Mouse (Mus musculus): Measurements from ENCODE around the gene Mrps36. TPM values are rescaled to one million over a fixed set of nuclear protein-coding genes. Genes with fewer than 3 reads are reported as not detected.

Mrps36 gene
- polyA plus RNA-seq, 1 experiment, result 13.0 TPM

GRCm38 (mm10) chr13:100725194-100725593 is 19.3 kb downstream of the Mrps36 start:
- DNase-seq (ENCODE audit: low read depth in 1 of 2, low spot score in 2 of 2), result no peak
- Histone ChIP-seq H3K27ac (ENCODE audit: insufficient read depth, low read length) (no peak overlapping the region), H3K27me3 (ENCODE audit: control insufficient read depth, insufficient read depth, low read length) (no peaks in the 10 kb centered on the region), H3K4me1 (ENCODE audit: control insufficient read depth, insufficient read depth, insufficient read length) (peaks cover 6% of the 10 kb centered on the region), H3K4me3 (ENCODE audit: extremely low read depth, insufficient read depth, insufficient read length) (no peak overlapping the region), H3K36me3 (ENCODE audit: control insufficient read depth, insufficient read depth, low read length) (peaks cover 11% of the 10 kb centered on the region)
- TF ChIP-seq CTCF (IDR thresholded peaks at IDR 0.05; ENCODE audit: extremely low read depth, insufficient read depth, insufficient read length, insufficient replicate concordance) (no peak), POLR2A (IDR thresholded peaks at IDR 0.05; ENCODE audit: low read depth, low read length) (no peak)
- 74% methylated on average over 10 of the region's 10 CpGs for WGBS

DNA sequence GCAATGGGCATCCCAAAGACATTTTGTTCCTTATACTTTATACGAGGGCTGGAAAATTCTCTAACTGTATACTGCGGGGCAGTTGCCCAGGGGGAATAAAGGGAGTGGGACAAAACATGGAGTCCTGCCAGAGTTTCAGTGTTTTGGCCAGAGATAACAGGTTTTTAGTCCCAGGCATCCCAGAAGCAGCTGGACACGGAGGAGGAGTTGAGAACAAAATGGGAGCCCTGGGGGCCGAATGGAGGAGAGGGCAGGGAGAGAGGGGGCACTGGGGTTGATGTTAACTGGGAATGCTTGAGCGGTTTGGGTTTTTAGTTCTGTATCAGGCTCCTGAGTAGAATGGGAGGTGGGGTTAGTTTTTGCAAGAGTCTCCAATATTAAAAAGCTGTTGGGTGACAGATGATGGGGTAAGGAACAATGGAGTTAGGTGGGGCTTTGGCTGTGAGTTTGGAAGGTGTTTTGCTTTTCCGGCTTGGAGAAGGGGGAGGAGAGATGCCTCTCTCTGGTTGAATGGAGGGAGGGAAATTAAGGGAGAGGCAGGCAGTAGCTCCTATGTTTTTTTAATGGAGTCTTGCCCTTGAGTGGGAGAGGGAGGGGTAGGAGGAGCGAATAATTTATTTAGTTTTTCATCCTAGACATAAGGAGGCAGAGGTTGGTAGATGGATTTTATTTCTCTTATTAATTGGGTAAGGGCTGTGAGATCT is 20.3 kb downstream of the Mrps36 start:
- H3K27me3 ChIP-seq (ENCODE audit: control insufficient read depth, insufficient read depth, low read length), result no peaks in the 10 kb centered on the region
- H3K4me3 ChIP-seq (ENCODE audit: extremely low read depth, insufficient read depth, insufficient read length), result no peak overlapping the region
- H3K4me1 ChIP-seq (ENCODE audit: control insufficient read depth, insufficient read depth, insufficient read length), result no peaks in the 10 kb centered on the region
- TF ChIP-seq POLR2A (IDR thresholded peaks at IDR 0.05; ENCODE audit: low read depth, low read length) (no peak), CTCF (IDR thresholded peaks at IDR 0.05; ENCODE audit: extremely low read depth, insufficient read depth, insufficient read length, insufficient replicate concordance) (no peak)
- no peak for DNase-seq (ENCODE audit: low read depth in 1 of 2, low spot score in 2 of 2)
- H3K36me3 ChIP-seq (ENCODE audit: control insufficient read depth, insufficient read depth, low read length), result peaks cover 14% of the 10 kb centered on the region
- H3K27ac ChIP-seq (ENCODE audit: insufficient read depth, low read length), result no peak overlapping the region
- WGBS, result 89% methylated on average over 7 of the region's 7 CpGs

DNA sequence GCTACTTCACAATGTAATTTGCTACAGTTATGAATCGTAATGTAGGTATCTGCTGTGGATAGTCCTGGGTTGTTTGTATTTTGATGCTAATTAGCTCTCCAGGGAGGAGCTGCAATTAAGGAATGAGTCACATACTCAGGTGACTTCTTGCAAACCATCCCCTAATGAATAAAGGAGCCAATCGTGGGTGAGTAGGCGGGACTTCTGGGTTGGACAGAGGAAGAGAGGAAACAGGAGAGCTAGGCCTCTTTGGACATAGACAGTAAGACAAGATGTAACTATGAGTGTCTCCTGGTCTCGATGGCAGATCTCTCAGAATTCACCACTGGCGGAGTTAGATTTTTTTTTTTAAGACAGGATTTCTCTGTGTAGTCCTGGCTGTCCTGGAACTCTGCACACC is 22.8 kb downstream of the Mrps36 start:
- Histone ChIP-seq H3K4me1 (ENCODE audit: control insufficient read depth, insufficient read depth, insufficient read length) (no peaks in the 10 kb centered on the region), H3K27ac (ENCODE audit: insufficient read depth, low read length) (no peak overlapping the region), H3K36me3 (ENCODE audit: control insufficient read depth, insufficient read depth, low read length) (peaks cover 15% of the 10 kb centered on the region), H3K4me3 (ENCODE audit: extremely low read depth, insufficient read depth, insufficient read length) (no peak overlapping the region), H3K27me3 (ENCODE audit: control insufficient read depth, insufficient read depth, low read length) (no peaks in the 10 kb centered on the region)
- TF ChIP-seq POLR2A (IDR thresholded peaks at IDR 0.05; ENCODE audit: low read depth, low read length) (no peak), CTCF (IDR thresholded peaks at IDR 0.05; ENCODE audit: extremely low read depth, insufficient read depth, insufficient read length, insufficient replicate concordance) (no peak)
- WGBS, result 86% methylated on average over 5 of the region's 5 CpGs
- no peak for DNase-seq (ENCODE audit: low read depth in 1 of 2, low spot score in 2 of 2)

GRCm38 (mm10) chr13:100715467-100715866 is 29.0 kb downstream of the Mrps36 start:
- TF ChIP-seq POLR2A (IDR thresholded peaks at IDR 0.05; ENCODE audit: low read depth, low read length), result no peak
- TF ChIP-seq CTCF (IDR thresholded peaks at IDR 0.05; ENCODE audit: extremely low read depth, insufficient read depth, insufficient read length, insufficient replicate concordance), result no peak
- 94% methylated on average over 6 of the region's 6 CpGs for WGBS
- no peak for DNase-seq (ENCODE audit: low read depth in 1 of 2, low spot score in 2 of 2)
- H3K27ac ChIP-seq (ENCODE audit: insufficient read depth, low read length), result no peak overlapping the region
- H3K4me3 ChIP-seq (ENCODE audit: extremely low read depth, insufficient read depth, insufficient read length), result no peak overlapping the region
- no peaks in the 10 kb centered on the region for H3K27me3 ChIP-seq (ENCODE audit: control insufficient read depth, insufficient read depth, low read length)
- no peaks in the 10 kb centered on the region for H3K4me1 ChIP-seq (ENCODE audit: control insufficient read depth, insufficient read depth, insufficient read length)
- peaks cover 29% of the 10 kb centered on the region for H3K36me3 ChIP-seq (ENCODE audit: control insufficient read depth, insufficient read depth, low read length)

DNA sequence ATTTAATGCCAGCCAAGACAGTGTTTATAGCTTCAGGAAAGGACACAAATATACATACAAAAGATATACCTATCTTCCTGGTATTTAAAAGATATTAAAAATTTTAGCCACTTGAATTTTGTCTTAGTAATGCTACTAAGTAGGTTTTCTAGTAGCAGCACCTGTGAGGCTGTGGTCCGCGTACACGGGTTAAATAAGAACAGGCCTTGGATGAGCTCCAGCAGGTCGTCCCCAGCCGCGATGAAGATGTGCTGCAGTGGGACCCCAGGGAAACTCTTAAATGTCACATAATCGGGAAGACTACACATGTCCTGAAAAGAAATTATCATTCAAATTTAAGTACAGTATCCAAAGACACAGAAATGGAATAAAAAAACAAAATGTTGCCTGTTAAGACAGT is 38.3 kb downstream of the Mrps36 start:
- Histone ChIP-seq H3K4me1 (ENCODE audit: control insufficient read depth, insufficient read depth, insufficient read length) (no peaks in the 10 kb centered on the region), H3K27me3 (ENCODE audit: control insufficient read depth, insufficient read depth, low read length) (no peaks in the 10 kb centered on the region), H3K4me3 (ENCODE audit: extremely low read depth, insufficient read depth, insufficient read length) (no peak overlapping the region), H3K27ac (ENCODE audit: insufficient read depth, low read length) (no peak overlapping the region), H3K36me3 (ENCODE audit: control insufficient read depth, insufficient read depth, low read length) (peaks cover 40% of the 10 kb centered on the region)
- 95% methylated on average over 7 of the region's 7 CpGs for WGBS
- DNase-seq (ENCODE audit: low read depth in 1 of 2, low spot score in 2 of 2), result no peak
- no peak for TF ChIP-seq POLR2A (IDR thresholded peaks at IDR 0.05; ENCODE audit: low read depth, low read length)
- TF ChIP-seq CTCF (IDR thresholded peaks at IDR 0.05; ENCODE audit: extremely low read depth, insufficient read depth, insufficient read length, insufficient replicate concordance), result no peak

DNA sequence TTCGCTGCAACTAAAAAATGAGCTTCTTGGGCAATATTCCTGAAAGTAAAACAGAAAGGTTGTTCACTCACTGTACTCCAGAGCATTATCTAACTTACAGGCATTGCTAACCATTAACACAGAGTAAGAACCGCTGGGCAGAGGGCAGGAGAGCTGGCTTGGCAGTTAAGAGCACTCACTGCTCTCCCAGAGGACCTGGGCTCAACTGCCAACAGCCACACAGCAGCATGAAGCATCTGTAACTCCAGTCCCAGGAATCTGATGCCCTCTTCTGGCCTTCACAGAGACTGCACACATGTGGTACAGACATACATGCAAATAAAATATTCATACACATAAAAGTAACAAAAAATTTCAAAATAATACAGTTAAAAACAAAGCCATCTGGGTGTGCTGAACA is 41.0 kb downstream of the Mrps36 start:
- H3K36me3 ChIP-seq (ENCODE audit: control insufficient read depth, insufficient read depth, low read length), result peaks cover 29% of the 10 kb centered on the region

DNA sequence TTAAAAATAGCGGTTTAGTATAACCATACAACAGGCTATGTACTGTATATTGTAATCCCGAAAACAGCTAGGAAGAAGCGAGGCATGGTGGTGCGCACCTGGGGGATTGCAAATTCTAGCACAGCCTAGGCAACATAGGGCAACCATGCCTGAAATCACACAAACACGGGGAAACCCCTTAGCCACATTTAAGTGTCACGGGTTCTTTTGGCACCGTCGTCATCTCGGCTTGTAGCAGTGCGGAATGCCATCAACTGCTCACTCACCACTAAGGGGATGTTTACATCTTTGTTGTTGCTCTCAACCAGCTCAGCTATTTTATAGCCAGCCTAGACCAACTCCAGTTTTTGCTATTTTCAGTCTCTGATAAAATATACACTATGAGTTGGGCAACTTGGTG is 45.6 kb downstream of the Mrps36 start:
- Histone ChIP-seq H3K36me3 (ENCODE audit: control insufficient read depth, insufficient read depth, low read length) (peaks cover 36% of the 10 kb centered on the region), H3K27me3 (ENCODE audit: control insufficient read depth, insufficient read depth, low read length) (no peaks in the 10 kb centered on the region), H3K27ac (ENCODE audit: insufficient read depth, low read length) (no peak overlapping the region), H3K4me3 (ENCODE audit: extremely low read depth, insufficient read depth, insufficient read length) (no peak overlapping the region), H3K4me1 (ENCODE audit: control insufficient read depth, insufficient read depth, insufficient read length) (no peaks in the 10 kb centered on the region)
- no peak for DNase-seq (ENCODE audit: low read depth in 1 of 2, low spot score in 2 of 2)
- WGBS, result 94% methylated on average over 10 of the region's 10 CpGs
- no peak for TF ChIP-seq POLR2A (IDR thresholded peaks at IDR 0.05; ENCODE audit: low read depth, low read length)
- TF ChIP-seq CTCF (IDR thresholded peaks at IDR 0.05; ENCODE audit: extremely low read depth, insufficient read depth, insufficient read length, insufficient replicate concordance), result no peak

More for the DNA sequence above, 41.0 kb downstream of the Mrps36 start:
- Histone ChIP-seq H3K4me3 (ENCODE audit: extremely low read depth, insufficient read depth, insufficient read length) (no peak overlapping the region), H3K4me1 (ENCODE audit: control insufficient read depth, insufficient read depth, insufficient read length) (no peaks in the 10 kb centered on the region), H3K27ac (ENCODE audit: insufficient read depth, low read length) (no peak overlapping the region), H3K27me3 (ENCODE audit: control insufficient read depth, insufficient read depth, low read length) (no peaks in the 10 kb centered on the region)
- no peak for DNase-seq (ENCODE audit: low read depth in 1 of 2, low spot score in 2 of 2)
- 93% methylated on average over 2 of the region's 2 CpGs for WGBS
- TF ChIP-seq POLR2A (IDR thresholded peaks at IDR 0.05; ENCODE audit: low read depth, low read length) (no peak), CTCF (IDR thresholded peaks at IDR 0.05; ENCODE audit: extremely low read depth, insufficient read depth, insufficient read length, insufficient replicate concordance) (no peak)
